Mouse (Mus musculus) heart, embryonic 14.5 days (tissue): Measurements from ENCODE around the gene Magi2. TPM values are rescaled to one million over a fixed set of nuclear protein-coding genes. Genes with fewer than 3 reads are reported as not detected.

Experiments
- ATAC-seq: fragments of 200-750 bp; cut with Nextera tagmentation; 2 replicates; pipeline ENCODE4 v1.8.0; 2017; ENCODE audit warnings: low read depth, moderate TSS enrichment; ENCODE audit not compliant: insufficient number of reproducible peaks, insufficient read depth, low FRiP score
- H3K27ac ChIP-seq, 2 experiments: fragments of 200-500 bp in 1 of 2; fragments of 300-500 bp in 1 of 2; sonication (generic) in 1 of 2; replicated peaks in 1 of 2; 2 replicates each; pipeline ENCODE4 v1.5.1; 2012 to 2014; ENCODE audit warnings: low read depth in 2 of 2, low read length in 2 of 2, control low read depth in 1 of 2, mild to moderate bottlenecking in 1 of 2, mixed read lengths in 1 of 2; ENCODE audit not compliant: control insufficient read depth in 1 of 2, insufficient read depth in 1 of 2
- H3K27me3 ChIP-seq: fragments of 300-500 bp; sonication (generic); 2 replicates; pipeline ENCODE4 v1.6.1; 2014; ENCODE audit warnings: mild to moderate bottlenecking, low read length, control low read depth; ENCODE audit not compliant: control insufficient read depth, insufficient read depth
- H3K36me3 ChIP-seq: fragments of 300-500 bp; sonication (generic); 2 replicates; pipeline ENCODE4 v1.6.1; 2014; ENCODE audit warnings: mild to moderate bottlenecking, control low read depth, low read length, mixed read lengths; ENCODE audit not compliant: control insufficient read depth, insufficient read depth
- H3K4me1 ChIP-seq, 2 experiments: fragments of 200-500 bp in 1 of 2; fragments of 300-500 bp in 1 of 2; sonication (generic) in 1 of 2; 2 replicates each; pipeline ENCODE4 v1.6.1; 2012 to 2014; ENCODE audit warnings: low read length in 2 of 2, control low read depth in 1 of 2, mixed read lengths in 1 of 2; ENCODE audit not compliant: control insufficient read depth in 2 of 2, insufficient read depth in 2 of 2
- H3K4me2 ChIP-seq: fragments of 300-500 bp; sonication (generic); 2 replicates; pipeline ENCODE4 v1.6.1; 2014; ENCODE audit warnings: mild to moderate bottlenecking, low read length
- H3K4me3 ChIP-seq, 2 experiments: fragments of 200-500 bp in 1 of 2; fragments of 300-500 bp in 1 of 2; sonication (generic) in 1 of 2; 2 replicates each; pipeline ENCODE4 v1.5.1; 2012 to 2014; ENCODE audit warnings: low read length in 2 of 2, mild to moderate bottlenecking in 2 of 2, control low read depth in 1 of 2, low read depth in 1 of 2, moderate library complexity in 1 of 2; ENCODE audit not compliant: control insufficient read depth in 1 of 2, insufficient read depth in 1 of 2
- H3K9ac ChIP-seq: fragments of 300-500 bp; sonication (generic); 2 replicates; pipeline ENCODE4 v1.6.1; 2014; ENCODE audit warnings: mild to moderate bottlenecking, low read length
- H3K9me3 ChIP-seq: fragments of 300-500 bp; sonication (generic); 2 replicates; pipeline ENCODE4 v1.6.1; 2016; ENCODE audit warnings: low read length, control low read depth; ENCODE audit not compliant: control insufficient read depth
- WGBS: fragments of 180-500 bp; shearing (Covaris S2); extraction: QIAGEN DNeasy Blood & Tissue Kit; methylation state at CpG from one replicate; pipeline ENCODE4 v1.1.7; 2014; 5-methylcytosine and 5-hydroxymethylcytosine counted together
- polyA plus RNA-seq: library from polyadenylated mRNA; unstranded; fragments of >200 nt; fragmentation: Nextera tagmentation; extraction: Ambion mirVana; gene quantifications from 2 replicates; pipeline ENCODE4 v1.2.1, GENCODE M21; 2014

Magi2 gene
- polyA plus RNA-seq, 1 experiment from 2014 or later: 3.4 TPM

DNA sequence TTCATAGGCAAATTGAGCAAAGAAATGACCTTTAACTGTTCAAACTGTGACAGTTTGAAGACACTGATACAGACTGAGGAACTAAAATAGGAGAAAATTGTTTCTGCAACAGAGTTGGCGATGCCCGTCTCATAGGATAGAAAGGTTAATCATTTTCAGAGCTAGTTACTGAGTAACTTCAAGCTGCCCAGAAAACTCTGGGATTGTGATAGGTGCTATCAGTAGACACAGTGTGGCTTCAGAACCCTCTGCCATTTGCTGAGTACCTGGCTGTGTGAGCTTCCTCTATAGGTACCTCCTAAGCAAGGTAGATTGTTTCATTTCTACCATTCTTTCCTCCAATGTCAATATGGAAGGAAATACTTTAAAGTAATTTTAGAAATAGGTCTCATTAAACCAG lies 1014.7 kb downstream of the Magi2 start:
- no peak for ATAC-seq
- 83% methylated on average over 2 of the region's 2 CpGs for WGBS
- Histone ChIP-seq H3K27me3 (no peaks in the 10 kb centered on the region), H3K36me3 (no peaks in the 10 kb centered on the region), H3K4me2 (no peak overlapping the region), H3K9me3 (no peaks in the 10 kb centered on the region), H3K4me3 (no peak overlapping the region), H3K27ac (no peak overlapping the region), H3K4me1 (no peaks in the 10 kb centered on the region), H3K9ac (no peak overlapping the region)

DNA sequence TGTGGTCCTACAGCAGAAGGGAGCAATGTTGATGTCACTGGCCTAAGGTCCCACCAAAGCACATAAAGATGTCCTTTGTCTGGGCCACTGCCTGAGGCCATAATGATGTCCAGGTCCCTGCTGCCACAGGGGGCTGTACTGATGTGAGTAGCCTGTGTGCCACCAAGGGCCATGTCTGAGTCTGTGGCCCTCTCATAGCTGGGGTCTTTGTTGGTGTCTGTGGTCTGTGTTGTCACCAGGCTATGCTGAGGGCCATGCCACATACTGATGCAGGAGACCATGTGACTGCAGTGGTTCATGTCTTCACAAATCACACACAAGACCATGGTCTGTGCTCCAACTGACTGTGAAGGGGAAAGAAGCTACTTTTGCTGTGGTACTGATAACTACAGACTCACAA lies 1015.7 kb downstream of the Magi2 start:
- no peaks in the 10 kb centered on the region for H3K4me1 ChIP-seq
- no peak overlapping the region for H3K27ac ChIP-seq
- H3K4me2 ChIP-seq: no peak overlapping the region
- H3K9ac ChIP-seq: no peak overlapping the region
- no peaks in the 10 kb centered on the region for H3K27me3 ChIP-seq
- no peaks in the 10 kb centered on the region for H3K36me3 ChIP-seq
- no peak overlapping the region for H3K4me3 ChIP-seq
- ATAC-seq: no peak
- no peaks in the 10 kb centered on the region for H3K9me3 ChIP-seq

GRCm38 (mm10) chr5:20249382-20249781 lies 1022.5 kb downstream of the Magi2 start:
- Histone ChIP-seq H3K4me2 (no peak overlapping the region), H3K27ac (no peak overlapping the region), H3K27me3 (no peaks in the 10 kb centered on the region), H3K36me3 (no peaks in the 10 kb centered on the region), H3K9ac (no peak overlapping the region), H3K4me3 (no peak overlapping the region), H3K9me3 (no peaks in the 10 kb centered on the region), H3K4me1 (no peaks in the 10 kb centered on the region)
- no peak for ATAC-seq
- WGBS: 80% methylated on average over 6 of the region's 6 CpGs

DNA sequence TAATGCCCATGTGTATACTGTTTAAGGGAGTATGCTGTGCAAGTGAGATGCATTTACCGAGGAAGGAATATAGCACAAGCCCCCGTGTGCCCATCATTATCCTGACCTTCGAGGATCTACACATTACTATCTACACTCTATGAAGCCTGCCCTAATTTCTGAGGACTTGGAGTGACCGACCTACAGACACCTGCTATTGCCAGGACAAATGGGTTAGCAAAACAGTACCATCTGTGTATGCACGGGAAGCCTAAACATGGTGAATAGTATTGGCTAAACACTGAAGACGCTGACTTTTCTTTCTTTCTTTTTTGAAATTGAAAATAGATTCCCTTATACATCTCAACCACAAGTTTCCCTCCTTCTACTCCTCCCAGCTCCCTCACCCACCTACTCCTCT lies 1024.7 kb downstream of the Magi2 start:
- WGBS: 82% methylated on average over 6 of the region's 6 CpGs
- Histone ChIP-seq H3K36me3 (no peaks in the 10 kb centered on the region), H3K4me1 (no peaks in the 10 kb centered on the region), H3K27ac (no peak overlapping the region), H3K4me3 (no peak overlapping the region), H3K9me3 (no peaks in the 10 kb centered on the region), H3K9ac (no peak overlapping the region), H3K27me3 (no peaks in the 10 kb centered on the region), H3K4me2 (no peak overlapping the region)
- no peak for ATAC-seq

GRCm38 (mm10) chr5:20256150-20256868 lies 1029.5 kb downstream of the Magi2 start:
- Histone ChIP-seq H3K27ac (no peak overlapping the region), H3K4me1 (no peaks in the 10 kb centered on the region), H3K9ac (no peak overlapping the region), H3K27me3 (no peaks in the 10 kb centered on the region), H3K4me3 (no peak overlapping the region), H3K9me3 (no peaks in the 10 kb centered on the region), H3K36me3 (no peaks in the 10 kb centered on the region), H3K4me2 (no peak overlapping the region)
- WGBS: 72% methylated on average over 3 of the region's 3 CpGs
- ATAC-seq: no peak

- Histone ChIP-seq H3K27ac (no peak overlapping the region), H3K9ac (no peak overlapping the region), H3K4me3 (no peak overlapping the region), H3K9me3 (no peaks in the 10 kb centered on the region), H3K4me1 (no peaks in the 10 kb centered on the region), H3K36me3 (no peaks in the 10 kb centered on the region), H3K4me2 (no peak overlapping the region), H3K27me3 (no peaks in the 10 kb centered on the region)
- 49% methylated on average over 2 of the region's 2 CpGs for WGBS
- no peak for ATAC-seq
These were observed 1030.1 kb downstream of the Magi2 start for GRCm38 (mm10) chr5:20256933-20257332.

DNA sequence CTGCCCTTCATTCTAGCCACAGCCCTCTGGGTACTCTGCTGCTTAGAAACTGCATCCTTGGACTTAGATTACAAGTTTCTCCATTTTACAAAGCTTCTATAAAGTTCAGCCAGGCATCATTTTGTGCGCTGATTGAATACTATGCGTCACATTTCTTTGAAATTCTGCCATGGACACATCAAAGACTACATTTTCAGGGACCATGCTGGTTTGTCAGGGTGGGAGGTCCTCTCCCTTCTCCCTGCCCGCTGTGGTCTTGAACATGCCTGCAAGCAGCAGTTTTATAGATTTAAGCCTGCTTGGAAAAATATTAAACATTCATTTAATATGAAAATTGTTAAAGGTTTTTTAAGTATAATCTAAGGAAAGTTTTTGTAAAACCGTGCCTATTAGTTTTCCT lies 1030.6 kb downstream of the Magi2 start:
- Histone ChIP-seq H3K9ac (no peak overlapping the region), H3K4me3 (no peak overlapping the region), H3K9me3 (no peaks in the 10 kb centered on the region), H3K27me3 (no peaks in the 10 kb centered on the region), H3K4me2 (no peak overlapping the region), H3K4me1 (no peaks in the 10 kb centered on the region), H3K36me3 (no peaks in the 10 kb centered on the region), H3K27ac (no peak overlapping the region)
- 86% methylated on average over 4 of the region's 4 CpGs for WGBS
- ATAC-seq: no peak

DNA sequence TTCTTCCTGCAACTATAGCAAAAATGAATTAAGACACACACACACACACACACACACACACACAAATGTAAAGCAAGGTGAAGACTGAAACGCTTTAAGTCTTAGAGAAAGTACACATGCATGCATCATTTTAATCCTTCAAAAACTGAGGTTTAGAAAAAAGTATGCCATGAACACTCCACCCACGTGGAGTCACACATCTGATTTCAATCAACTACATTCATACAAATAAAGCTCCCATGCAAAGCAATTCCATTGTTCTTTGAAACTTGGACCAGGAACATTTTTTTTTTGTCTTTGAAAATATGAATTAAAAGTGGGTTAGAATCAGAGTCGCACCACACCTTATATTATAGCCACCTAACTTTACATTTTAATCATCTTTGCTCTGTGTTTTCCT lies 1032.9 kb downstream of the Magi2 start:
- no peak overlapping the region for H3K4me3 ChIP-seq
- no peak overlapping the region for H3K9ac ChIP-seq
- no peaks in the 10 kb centered on the region for H3K4me1 ChIP-seq
- no peak overlapping the region for H3K4me2 ChIP-seq
- H3K27me3 ChIP-seq: no peaks in the 10 kb centered on the region
- WGBS: 82% methylated on average over 3 of the region's 3 CpGs
- no peaks in the 10 kb centered on the region for H3K36me3 ChIP-seq
- H3K9me3 ChIP-seq: no peaks in the 10 kb centered on the region
- H3K27ac ChIP-seq: no peak overlapping the region
- no peak for ATAC-seq
